Mouse (Mus musculus) skeletal muscle tissue, postnatal 0 days (tissue): ENCODE results near the gene Nat8f1. TPM values are rescaled to one million over a fixed set of nuclear protein-coding genes. Genes with fewer than 3 reads are reported as not detected.

ENCODE experiments used
- polyA plus RNA-seq: library from polyadenylated mRNA; unstranded; fragments of >200 nt; fragmentation: Nextera tagmentation; extraction: Ambion mirVana; gene quantifications from 2 replicates; pipeline ENCODE4 v1.2.1, GENCODE M21; 2015

Gene Nat8f1
- 3.9 and 5.0 TPM in 2 replicates for polyA plus RNA-seq

GRCm38 (mm10) chr6:85915539-85916513, at the start of gene Nat8f1:
Gene Nat8f1 (minus strand): TSS chr6:85915687.

GRCm38 (mm10) chr6:85961101-85962091, 45.9 kb upstream of the Nat8f1 start, which contains the start of gene Dusp11:
Gene Dusp11 (minus strand): TSS chr6:85961667.

GRCm38 (mm10) chr6:85911587-85911986, 3.9 kb downstream of the Nat8f1 start, which contains the start of gene Tprkb:
Gene Tprkb (plus strand): TSS chr6:85911865.

DNA sequence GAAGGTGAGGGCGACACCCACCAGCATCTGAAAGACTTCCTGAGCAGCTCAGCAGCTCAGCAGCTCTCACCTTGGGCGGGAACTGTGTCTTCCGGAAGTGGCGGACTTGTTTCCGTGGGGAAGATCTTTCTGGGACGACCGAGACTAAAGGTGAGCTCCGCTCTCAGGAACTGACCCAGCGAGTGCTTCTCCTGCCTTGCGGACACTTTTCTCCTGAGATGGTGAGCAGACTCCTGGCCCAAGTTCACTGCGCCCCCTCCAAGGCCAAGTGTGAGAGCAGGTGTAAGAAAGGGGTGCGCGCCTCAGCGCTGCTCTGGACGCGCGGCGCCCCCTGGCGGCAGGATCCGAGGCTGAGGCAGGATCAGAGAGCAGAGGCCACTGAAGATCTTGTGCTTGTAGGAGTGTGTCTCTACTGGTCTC, 10.8 kb downstream of the Nat8f1 start, which contains the start of gene Nat8f4:
Gene Nat8f4 (minus strand): TSS at position 243 of the 420 bp plus-strand sequence.

GRCm38 (mm10) chr6:85869006-85869405, 46.5 kb downstream of the Nat8f1 start, which contains the start of gene Nat8f2:
Gene Nat8f2 (minus strand): TSS chr6:85869158.

Other genes with a start within 250 kb of the Nat8f1 start
- 0.07 TPM in 1 of 2 replicates, not detected in the other for gene Nat8f7, start 202.5 kb downstream of the Nat8f1 start, polyA plus RNA-seq
- gene Nat8f3, start 149.9 kb downstream of the Nat8f1 start, polyA plus RNA-seq: not detected in 2 replicates
- gene Nat8f6, start 94.7 kb downstream of the Nat8f1 start, polyA plus RNA-seq: not detected in 2 replicates
- gene Nat8f5, start 94.7 kb downstream of the Nat8f1 start, polyA plus RNA-seq: not detected in 2 replicates
- gene Nat8, start 83.6 kb downstream of the Nat8f1 start, polyA plus RNA-seq: 0.16 TPM in 1 of 2 replicates, not detected in the other
- gene Nat8f2, start 46.5 kb downstream of the Nat8f1 start, polyA plus RNA-seq: not detected in 2 replicates
- gene Nat8f4, start 10.8 kb downstream of the Nat8f1 start, polyA plus RNA-seq: 0.72 and 0.90 TPM in 2 replicates
- 28.5 and 29.1 TPM in 2 replicates for gene Tprkb, start 3.8 kb downstream of the Nat8f1 start, polyA plus RNA-seq
- gene Dusp11, start 46.0 kb upstream of the Nat8f1 start, polyA plus RNA-seq: 27.0 and 30.4 TPM in 2 replicates
- gene Figla, start 100.5 kb upstream of the Nat8f1 start, polyA plus RNA-seq: not detected in 2 replicates
- 0.15 and 0.49 TPM in 2 replicates for gene Add2, start 113.0 kb upstream of the Nat8f1 start, polyA plus RNA-seq